Mouse (Mus musculus) heart, adult 2 months (tissue): ENCODE data around the gene Cytip.

Source experiments
- CTCF ChIP-seq: fragments of 200-600 bp; IDR thresholded peaks from 2 replicates; pipeline ENCODE4 v1.8.1; 2022; ENCODE audit warnings: antibody characterized with exemption, mild to moderate bottlenecking, moderate library complexity
- EP300 ChIP-seq: fragments of 200-500 bp; IDR thresholded peaks from 2 replicates; pipeline ENCODE4 v1.6.1; 2011; ENCODE audit warnings: low read depth, low read length, control low read depth; ENCODE audit not compliant: insufficient read depth
- POLR2A ChIP-seq: fragments of 200-500 bp; IDR thresholded peaks from 2 replicates; pipeline ENCODE4 v1.6.1; 2011; ENCODE audit warnings: mild to moderate bottlenecking, low read depth, low read length, control low read depth; ENCODE audit not compliant: insufficient read depth

- TF ChIP-seq CTCF, result no peak
- no peak for TF ChIP-seq EP300
- TF ChIP-seq POLR2A, result no peak
Measured at GRCm38 (mm10) chr2:58086420-58086819, 108.9 kb downstream of the Cytip start.
